Mouse (Mus musculus): Measurements from ENCODE around the gene Slc25a25.

- TF ChIP-seq CTCF (IDR thresholded peaks at IDR 0.05; ENCODE audit: extremely low read depth, insufficient read depth, low read length) (no peak), POLR2A (IDR thresholded peaks at IDR 0.05; ENCODE audit: extremely low read depth, insufficient read depth, low read length) (peak; percentile 61; the same call in 1 of the 2 replicates)
These were observed 55.7 kb downstream of the Slc25a25 start, which contains the start of gene Ptges2 for GRCm38 (mm10) chr2:32395484-32395945.

Measured in cortical plate, adult 2 months (tissue).